Mouse (Mus musculus) stomach, postnatal 0 days (tissue): ENCODE results near the gene Timm29.

Source experiments
- CTCF ChIP-seq: IDR thresholded peaks from 2 replicates; pipeline ENCODE4 v1.5.1; 2016; ENCODE audit warnings: antibody characterized with exemption, low read depth, mild to moderate bottlenecking, moderate library complexity
- EP300 ChIP-seq: optimal IDR thresholded peaks from 2 replicates; pipeline ENCODE3; 2016; ENCODE audit warnings: antibody characterized with exemption

GRCm38 (mm10) chr9:21558366-21558765 lies 34.2 kb upstream of the Timm29 start:
- TF ChIP-seq CTCF (no peak), EP300 (no peak)
